Comparison of ENCODE assay signal across 8 mouse cellular contexts in genomic region chr12:100290178-100290531, GRCm38 (mm10).
DNase-seq lines count a peak whose midpoint lies in the region; ATAC-seq and TF ChIP-seq lines count a peak whose summit lies in the region.

No protein-coding gene starts in this region.

- DNase-seq in gastrocnemius, adult 2 months: no peak
- no peak for DNase-seq in gastrocnemius, postnatal 4 days (ENCODE audit: low spot score in 2 of 2)
- DNase-seq in brain, adult 2 months (ENCODE audit: low read depth, low spot score): peak; percentile 79
- peak; percentile 55 for DNase-seq in forebrain, postnatal 0 days
- DNase-seq in spleen, postnatal 4 days (ENCODE audit: low spot score in 2 of 2): no peak
- DNase-seq in urinary bladder, postnatal 4 days (ENCODE audit: low spot score in 2 of 2): no peak
- DNase-seq in adrenal gland, postnatal 4 days (ENCODE audit: low spot score in 2 of 2): no peak

- H3K9ac ChIP-seq in forebrain, postnatal 0 days: no peak overlapping the region
- H3K9ac ChIP-seq in limb, embryonic 12.5 days (replicated peaks): no peak overlapping the region

- intact Hi-C loops in gastrocnemius, adult 2 months (cut with DNase I): no loop called here

- no peak overlapping the region for H3K4me2 ChIP-seq in forebrain, postnatal 0 days (ENCODE audit: low read depth)
- H3K4me2 ChIP-seq in limb, embryonic 12.5 days: peak overlapping the region; percentile 24; the same call in 1 of the 2 replicates

- no peak for TF ChIP-seq CTCF in gastrocnemius, adult 2 months (IDR thresholded peaks at IDR 0.05)
- TF ChIP-seq CTCF in forebrain, postnatal 0 days (IDR thresholded peaks at IDR 0.05; ENCODE audit: low read depth): no peak

- 34% methylated on average over 11 of the region's 11 CpGs for WGBS in forebrain, postnatal 0 days
- 67% methylated on average over 11 of the region's 11 CpGs for WGBS in limb, embryonic 12.5 days

- peak overlapping the region; percentile 43 for H3K4me3 ChIP-seq in gastrocnemius, adult 2 months
- no peak overlapping the region for H3K4me3 ChIP-seq in forebrain, postnatal 0 days (ENCODE audit: low read depth, low read length)
- no peak overlapping the region for H3K4me3 ChIP-seq in limb, embryonic 12.5 days (replicated peaks)

- H3K9me3 ChIP-seq in forebrain, postnatal 0 days (ENCODE audit: low read length): no peaks in the 10 kb centered on the region
- no peaks in the 10 kb centered on the region for H3K9me3 ChIP-seq in limb, embryonic 12.5 days

- ATAC-seq in forebrain, postnatal 0 days: no peak
- no peak for ATAC-seq in limb, embryonic 12.5 days (ENCODE audit: insufficient number of reproducible peaks, insufficient read depth, low FRiP score, low TSS enrichment, low read depth)

- H3K4me1 ChIP-seq in forebrain, postnatal 0 days (ENCODE audit: insufficient read depth): peaks cover 27% of the 10 kb centered on the region
- H3K4me1 ChIP-seq in limb, embryonic 12.5 days (replicated peaks): peaks cover 29% of the 10 kb centered on the region

- H3K27me3 ChIP-seq in forebrain, postnatal 0 days (ENCODE audit: insufficient read depth, low read length): no peaks in the 10 kb centered on the region
- H3K27me3 ChIP-seq in limb, embryonic 12.5 days: no peaks in the 10 kb centered on the region

- peak overlapping the region; percentile 78 for H3K27ac ChIP-seq in gastrocnemius, adult 2 months
- H3K27ac ChIP-seq in forebrain, postnatal 0 days (ENCODE audit: low read depth, low read length): peak overlapping the region; percentile 82
- H3K27ac ChIP-seq in limb, embryonic 12.5 days: peak overlapping the region; percentile 85

- H3K36me3 ChIP-seq in forebrain, postnatal 0 days (ENCODE audit: insufficient read depth): no peaks in the 10 kb centered on the region
- H3K36me3 ChIP-seq in limb, embryonic 12.5 days: no peaks in the 10 kb centered on the region

Comparison
In these comparisons a context has a peak if more than half of its experiments do, and no peak if none do; other contexts are left out.
1. DNase-seq: peak in brain, adult 2 months (single experiment) and forebrain, postnatal 0 days (single experiment); none in gastrocnemius, adult 2 months (single experiment), gastrocnemius, postnatal 4 days (0 of 2), spleen, postnatal 4 days (0 of 2), urinary bladder, postnatal 4 days (0 of 2) and adrenal gland, postnatal 4 days (0 of 2).
2. Peak in every context shown above with its lines, with median percentiles within 50 percentile points of each other: H3K27ac ChIP-seq.